Mouse (Mus musculus): ENCODE data around the gene Tbc1d16.

Gene Tbc1d16

GRCm38 (mm10) chr11:119236354-119236753 is 8.1 kb upstream of the Tbc1d16 start:
- DNase-seq (ENCODE audit: low spot score in 2 of 2) = no peak

DNA sequence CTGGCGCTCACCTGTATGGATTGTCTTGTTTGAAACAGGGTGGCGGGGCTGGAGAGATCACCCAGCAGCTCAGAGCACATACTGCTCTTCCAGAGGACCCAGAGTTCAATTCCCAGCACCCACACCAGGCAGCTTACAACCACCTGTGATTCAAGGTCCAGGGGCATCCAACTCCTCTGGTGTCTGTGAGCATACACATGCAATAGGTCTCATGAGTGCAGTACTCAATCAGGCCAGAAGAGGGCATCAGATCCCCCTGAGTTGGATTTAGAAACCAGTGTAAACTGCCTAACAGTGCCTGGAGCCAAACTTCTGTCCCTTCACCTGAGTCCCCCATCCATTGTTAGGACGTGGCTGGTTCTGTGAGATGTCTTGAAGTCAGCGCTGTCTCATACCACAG is 7.3 kb upstream of the Tbc1d16 start:
- DNase-seq (ENCODE audit: low spot score in 2 of 2) = peak; percentile 65 to 83

DNA sequence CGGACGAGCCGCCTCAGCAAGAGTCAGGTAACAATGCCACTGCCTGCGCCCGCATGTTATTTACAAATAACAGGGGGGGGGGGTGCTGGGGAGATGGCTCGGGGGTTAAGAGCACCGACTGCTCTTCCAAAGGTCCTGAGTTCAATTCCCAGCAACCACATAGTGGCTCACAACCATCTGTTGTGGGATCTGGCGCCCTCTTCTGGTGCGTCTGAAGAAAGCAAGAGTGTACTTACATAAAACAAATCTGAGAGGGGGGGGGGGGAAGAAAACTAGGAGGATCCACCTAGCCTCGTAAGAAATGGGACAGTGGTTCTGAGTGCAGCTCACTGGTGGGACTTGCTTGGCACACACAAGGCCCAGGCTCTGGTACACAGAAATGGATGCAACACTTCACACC is 6.5 kb upstream of the Tbc1d16 start:
- DNase-seq (ENCODE audit: low spot score in 2 of 2) = no peak

DNA sequence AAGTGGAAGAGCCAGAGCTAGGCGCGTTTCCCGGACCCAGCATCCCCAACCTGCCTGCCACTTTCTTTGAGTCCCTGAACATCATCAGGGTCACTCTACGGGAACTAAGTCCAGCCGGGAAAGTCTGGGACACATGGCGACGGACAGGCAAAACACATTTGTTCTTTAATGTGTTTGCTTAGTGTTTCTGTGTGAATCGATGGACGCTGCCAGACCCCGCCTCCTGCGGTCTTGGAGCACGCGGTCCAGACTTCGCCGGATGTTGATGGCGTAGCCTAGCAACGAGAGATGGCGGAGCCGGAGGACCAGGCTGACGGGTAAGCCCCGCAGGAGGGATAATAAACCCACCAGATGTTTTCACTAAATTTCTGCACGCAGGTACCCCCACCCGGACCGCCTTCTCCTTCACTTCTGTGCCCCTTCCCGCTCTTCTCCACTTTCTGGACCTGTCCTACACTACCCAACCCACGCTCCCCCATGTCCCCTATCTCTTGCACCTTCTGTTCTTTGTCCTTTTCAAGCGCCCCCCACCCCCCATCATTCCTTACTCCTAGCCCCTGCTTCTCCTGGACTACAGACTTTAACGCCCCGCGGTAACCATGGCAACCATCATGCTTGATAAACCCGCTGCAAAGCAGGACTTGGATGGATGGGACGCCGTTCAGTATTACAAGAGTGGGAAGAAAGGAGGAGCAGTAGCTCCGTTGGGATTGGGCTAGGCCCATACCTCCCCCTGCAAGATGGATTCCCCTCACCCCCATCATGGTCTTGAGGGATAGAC is 737 bp upstream of the Tbc1d16 start:
- peak in 1 of 2 experiments; percentile 40 for DNase-seq (ENCODE audit: low spot score in 2 of 2)

DNA sequence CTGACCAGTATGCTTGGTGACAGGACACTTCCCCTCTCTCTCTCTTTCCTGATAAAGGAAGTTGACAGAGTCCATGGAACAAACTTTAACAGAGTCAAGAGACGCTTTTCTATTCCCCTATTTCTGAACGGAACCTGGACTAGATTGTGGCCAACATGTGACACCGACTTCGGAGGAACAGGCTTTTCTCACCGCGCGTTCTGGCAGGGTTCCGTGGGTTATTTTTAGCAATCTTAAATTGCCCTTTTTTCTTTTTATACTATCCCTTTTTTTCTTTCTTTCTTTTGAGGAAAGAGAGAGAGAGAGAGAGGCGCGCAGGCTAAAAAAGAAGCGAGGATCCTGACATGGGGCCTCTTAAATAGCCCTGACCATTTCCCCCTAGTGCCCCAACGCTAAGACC is 708 bp downstream of the Tbc1d16 start:
- no peak for DNase-seq (ENCODE audit: low spot score in 2 of 2)

- DNase-seq (ENCODE audit: low spot score in 2 of 2) = no peak
Observed at GRCm38 (mm10) chr11:119225634-119226033, 2.7 kb downstream of the Tbc1d16 start.

DNA sequence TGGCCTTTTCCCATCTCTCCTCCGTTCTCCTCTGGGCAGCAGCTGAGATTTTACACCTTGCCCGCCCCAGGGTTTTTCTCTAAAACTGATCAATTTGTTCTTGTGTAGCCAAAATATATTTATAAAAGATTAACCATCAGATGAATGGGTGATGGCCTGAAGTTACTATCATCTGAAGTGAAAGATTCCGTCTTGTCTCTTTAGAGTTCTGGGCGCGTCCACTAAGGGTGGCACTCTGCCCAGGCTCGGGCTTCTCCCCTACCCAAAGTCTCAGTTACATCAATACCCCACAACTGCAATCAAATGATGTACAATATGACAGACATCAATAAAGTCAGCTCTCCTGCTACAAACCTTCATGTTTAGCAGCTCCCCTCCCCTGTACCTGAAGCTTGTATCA is 3.4 kb downstream of the Tbc1d16 start:
- no peak for DNase-seq (ENCODE audit: low spot score in 2 of 2)

- no peak for DNase-seq (ENCODE audit: low spot score in 2 of 2)
Observed at GRCm38 (mm10) chr11:119223124-119223890, 5.0 kb downstream of the Tbc1d16 start.

DNA sequence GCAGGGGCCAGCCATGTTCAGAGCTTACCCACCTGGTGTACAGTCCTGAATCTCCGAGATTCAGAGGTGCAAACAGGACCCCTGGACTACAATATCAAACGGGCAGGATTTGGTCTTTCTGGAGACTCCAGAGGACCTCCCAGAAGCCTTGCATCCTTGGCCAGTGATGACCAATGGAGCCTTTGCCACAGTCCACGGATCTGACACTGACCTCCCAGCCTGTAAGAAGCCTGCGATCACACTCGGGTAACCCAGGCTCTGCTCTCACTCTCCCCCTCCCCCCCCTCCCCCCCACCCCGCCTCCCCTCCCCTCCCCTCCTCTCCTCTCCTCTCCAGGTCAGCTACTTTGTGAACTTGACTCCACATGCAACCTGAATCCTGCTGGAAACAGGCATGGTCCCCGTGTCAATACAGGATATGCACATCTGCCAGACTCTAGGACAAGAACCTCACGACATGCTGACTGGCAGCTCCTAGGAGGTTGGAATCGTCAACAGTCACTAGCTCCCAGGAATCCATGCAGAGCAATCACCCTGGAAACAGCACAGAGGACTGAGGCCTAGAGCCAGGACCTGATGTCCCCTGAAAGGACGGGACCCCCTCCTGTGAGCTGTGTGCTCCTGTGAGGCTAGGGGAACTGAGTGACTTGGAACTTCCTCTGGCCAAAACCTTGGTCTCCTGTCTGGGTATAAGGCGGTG is 6.3 kb downstream of the Tbc1d16 start:
- DNase-seq (ENCODE audit: low spot score in 2 of 2) = no peak

- DNase-seq (ENCODE audit: low spot score in 2 of 2) = no peak
Observed at GRCm38 (mm10) chr11:119219816-119220465, 8.4 kb downstream of the Tbc1d16 start.

DNA sequence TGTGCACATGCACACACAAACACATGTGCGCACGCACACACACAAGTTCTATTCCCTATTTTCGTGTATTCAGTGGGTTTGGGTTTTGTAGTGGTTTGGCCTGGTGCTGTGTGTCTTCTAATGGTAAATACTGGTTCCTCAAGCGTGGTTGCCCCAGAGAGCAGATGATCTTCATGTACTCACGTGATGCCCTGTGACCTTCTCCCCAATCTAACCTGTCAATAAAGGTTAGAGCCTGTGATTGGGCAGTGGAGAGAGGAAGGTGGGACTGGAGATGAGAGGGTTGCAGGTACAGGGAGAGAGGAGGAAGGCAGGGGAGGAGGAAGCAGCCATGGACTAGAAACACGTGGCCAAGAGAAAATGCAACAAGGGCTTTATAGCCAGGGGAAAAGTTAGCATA is 10.4 kb downstream of the Tbc1d16 start:
- DNase-seq (ENCODE audit: low spot score in 2 of 2) = no peak

DNA sequence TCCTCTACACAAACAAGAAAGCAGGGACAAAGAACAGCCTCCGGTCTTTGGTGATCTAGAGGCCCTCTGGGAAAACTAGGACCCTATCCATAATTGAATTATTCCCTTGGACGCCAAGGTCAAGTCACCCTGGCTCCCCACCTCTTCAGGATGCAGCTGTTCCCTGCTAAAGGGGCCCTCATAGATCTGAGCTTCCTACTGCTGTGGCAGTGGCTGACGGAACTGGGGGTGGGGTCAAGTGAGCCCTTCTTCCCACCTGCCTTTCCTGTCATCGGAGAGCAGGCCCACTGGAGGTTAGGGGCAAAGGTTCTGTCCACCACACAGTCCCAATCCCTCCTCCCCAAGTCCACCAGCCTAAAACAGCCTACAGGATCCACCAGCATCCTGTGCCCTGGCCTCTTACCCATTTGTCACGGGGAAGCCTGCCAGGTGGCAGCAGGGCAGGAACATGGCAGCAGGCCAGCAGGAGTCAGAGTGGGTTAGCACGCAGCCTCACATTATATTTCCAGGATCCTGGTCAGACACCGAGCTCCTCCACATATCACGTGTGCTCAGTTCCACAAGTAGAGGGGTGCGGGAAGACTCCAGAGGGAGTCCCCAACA is 12.3 kb downstream of the Tbc1d16 start:
- DNase-seq (ENCODE audit: low spot score in 2 of 2) = no peak

GRCm38 (mm10) chr11:119215038-119215904 is 13.0 kb downstream of the Tbc1d16 start:
- no peak for DNase-seq (ENCODE audit: low spot score in 2 of 2)

DNA sequence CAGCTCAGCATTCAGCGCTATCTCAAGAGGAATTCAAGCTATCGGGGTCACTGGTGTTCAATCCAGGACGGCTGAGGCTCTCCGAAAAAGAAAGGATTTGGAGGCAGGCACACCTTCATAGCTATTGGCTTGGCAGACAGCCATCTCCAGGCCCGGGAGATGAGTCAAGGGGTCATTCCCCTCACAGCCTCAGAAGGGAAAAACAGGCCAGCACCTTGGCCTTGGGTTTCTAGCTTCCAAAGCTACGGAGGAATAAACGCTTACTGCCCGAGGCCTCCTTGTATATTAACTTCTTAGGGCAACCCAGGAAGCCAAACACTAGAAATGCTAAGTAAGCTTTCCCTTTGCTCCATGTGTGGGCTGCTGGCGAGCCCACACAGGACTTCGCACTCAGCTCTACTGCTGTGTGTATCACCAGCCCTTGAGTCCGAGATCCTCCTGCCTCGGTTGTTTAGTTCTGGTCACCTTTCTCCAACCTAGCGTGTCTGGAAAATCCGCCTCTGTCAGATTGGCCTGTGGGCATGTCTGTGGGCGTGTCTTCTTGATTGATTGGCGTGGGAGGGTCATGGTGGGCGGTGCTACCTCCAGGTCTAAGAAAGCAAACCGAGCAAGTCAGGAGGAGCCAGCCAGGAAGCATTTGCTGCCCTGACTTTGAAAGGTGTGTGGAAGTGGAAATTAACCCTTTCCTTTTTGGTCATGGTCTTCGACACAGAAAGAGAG is 15.0 kb downstream of the Tbc1d16 start:
- no peak for DNase-seq (ENCODE audit: low spot score in 2 of 2)

GRCm38 (mm10) chr11:119211604-119212309 is 16.5 kb downstream of the Tbc1d16 start:
- no peak for DNase-seq (ENCODE audit: low spot score in 2 of 2)

DNA sequence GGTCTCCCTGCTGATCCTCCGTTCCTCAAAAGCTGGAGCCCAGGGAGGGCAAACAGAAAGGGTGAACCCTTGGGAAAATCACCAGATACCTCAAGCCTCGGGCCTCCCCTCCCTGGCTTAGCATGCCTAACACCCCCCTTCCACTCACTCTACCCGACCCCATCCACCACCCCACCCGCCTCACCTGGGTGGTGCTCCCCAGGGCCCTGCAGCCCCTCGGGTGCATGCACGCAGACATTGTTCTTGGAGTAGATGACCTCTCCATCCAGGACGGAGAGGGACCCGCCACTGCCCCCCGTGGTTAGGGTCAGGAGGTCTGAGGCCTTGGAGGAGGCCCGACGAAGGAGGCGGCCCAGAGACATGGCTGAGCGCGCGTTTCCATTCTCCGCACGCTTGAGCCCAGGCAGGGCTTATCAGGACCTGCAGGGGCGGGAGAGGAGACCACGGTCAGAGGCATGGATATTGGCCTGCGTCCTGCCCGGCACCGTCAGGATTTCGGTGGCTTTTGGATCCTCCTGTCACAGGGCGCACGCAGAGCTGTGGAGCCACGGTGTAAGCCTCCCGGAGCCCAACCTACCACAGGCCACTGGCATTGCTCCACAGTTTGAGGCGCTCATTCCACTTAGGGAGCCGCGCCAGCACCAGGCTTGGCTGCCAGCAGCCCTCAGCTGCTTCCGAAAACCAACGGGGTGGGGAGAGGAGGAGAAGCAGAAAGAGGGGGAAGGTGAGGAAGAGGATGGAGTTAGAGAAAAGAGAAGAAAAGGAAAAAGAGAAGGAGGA is 17.8 kb downstream of the Tbc1d16 start:
- no peak for DNase-seq (ENCODE audit: low spot score in 2 of 2)

GRCm38 (mm10) chr11:119209371-119210025 is 18.8 kb downstream of the Tbc1d16 start:
- DNase-seq (ENCODE audit: low spot score in 2 of 2) = no peak

GRCm38 (mm10) chr11:119208870-119209370 is 19.4 kb downstream of the Tbc1d16 start:
- no peak for DNase-seq (ENCODE audit: low spot score in 2 of 2)

Data from thymus, postnatal 10 days (tissue).